Mouse (Mus musculus) effector memory CD4-positive, alpha-beta T cell, adult 5 months (primary cell): Measurements from ENCODE around the gene Zfp329. TPM values are rescaled to one million over a fixed set of nuclear protein-coding genes. Genes with fewer than 3 reads are reported as not detected.

Source experiments
- polyA plus RNA-seq: library from polyadenylated mRNA; unstranded; fragments of 100-300 nt; shearing (Covaris generic); gene quantifications from one replicate; pipeline ENCODE4 v1.2.1, GENCODE M21; 2017

The Zfp329 gene
- 7.6 TPM for polyA plus RNA-seq

DNA sequence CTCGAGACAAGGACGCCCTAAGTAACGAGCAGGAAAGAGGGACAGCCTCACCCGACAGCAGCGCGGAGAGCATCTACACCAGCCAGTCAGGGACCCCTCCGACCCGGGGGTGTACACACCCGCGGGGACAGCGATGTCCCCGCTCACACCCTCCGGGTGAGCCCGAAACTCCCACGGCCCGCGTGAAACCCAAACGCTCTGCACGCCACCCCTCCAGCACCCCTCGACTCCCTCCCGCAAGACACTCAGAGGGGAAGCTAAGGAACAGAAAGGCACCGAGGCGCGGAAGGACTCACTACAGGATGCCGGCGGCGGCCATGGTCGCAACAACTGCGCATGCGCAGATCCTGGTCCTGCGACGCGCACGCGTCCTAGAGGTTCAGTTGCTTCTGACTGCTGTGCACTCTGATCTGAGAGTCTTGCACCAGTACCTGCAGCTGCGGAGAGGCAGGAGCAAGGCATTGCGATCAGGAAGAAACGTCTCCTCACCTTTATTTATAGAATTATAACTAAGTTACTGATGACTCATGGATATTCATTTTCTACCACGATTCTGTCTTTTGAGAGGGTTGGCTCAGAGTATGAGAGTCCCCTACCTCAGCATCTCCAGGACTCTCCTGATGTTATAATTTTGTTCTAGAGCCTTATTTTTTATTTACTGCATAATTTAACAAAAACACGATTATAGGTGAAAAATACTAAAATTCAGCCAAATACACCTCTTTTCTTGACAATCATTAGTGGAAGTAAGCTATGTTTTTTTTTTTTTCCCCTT, at the start of gene Zfp329:
TSS of gene Zfp329 (minus strand) at position 338 of the 775 bp plus-strand sequence.

DNA sequence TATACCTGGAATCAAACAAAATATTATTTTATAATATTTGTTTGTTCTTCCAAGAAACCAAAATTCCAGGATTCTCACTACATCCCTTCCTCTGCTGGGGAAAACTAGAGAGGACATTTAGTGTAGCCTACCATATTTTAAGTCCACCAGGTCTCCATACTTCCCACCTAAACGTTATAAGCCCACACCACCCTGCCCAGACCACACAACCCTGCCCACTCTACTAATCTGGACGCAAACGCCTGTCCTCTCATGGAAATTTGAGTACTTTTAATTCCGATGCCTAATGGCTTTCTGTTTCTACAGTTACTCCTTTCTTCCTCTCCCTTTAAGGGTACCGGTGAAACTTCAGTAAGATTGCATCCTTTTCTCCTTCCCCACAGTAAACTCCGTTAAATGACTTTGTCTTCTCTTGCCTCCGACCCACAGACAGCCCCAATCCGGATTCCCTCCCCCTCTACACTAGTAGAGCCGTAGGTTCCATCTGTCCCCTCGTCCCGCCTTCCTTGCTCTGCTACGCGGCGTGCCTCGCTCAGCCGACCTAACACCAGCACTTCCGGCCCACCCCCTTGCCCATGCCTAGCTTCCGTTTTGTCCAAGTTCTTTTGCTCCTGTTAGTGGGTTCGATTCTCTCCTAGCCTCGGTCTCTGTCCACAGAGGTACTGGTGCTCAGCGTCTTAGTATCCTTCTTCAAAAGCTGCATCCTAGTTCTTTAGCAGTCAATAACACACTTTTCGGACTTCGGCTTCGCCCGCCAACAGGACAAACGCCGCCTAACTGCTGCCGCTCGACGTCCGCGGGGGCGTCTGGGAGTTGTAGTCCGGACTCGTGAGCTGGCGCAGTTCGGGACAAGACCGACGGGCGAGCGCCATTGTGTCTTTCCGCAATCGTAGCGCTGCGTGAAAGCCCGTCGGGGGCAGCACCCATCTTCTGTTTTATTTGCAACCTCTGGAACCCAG, 15.8 kb upstream of the Zfp329 start, which contains the start of gene Zfp110:
TSS of gene Zfp110 (plus strand) at position 600 of the 959 bp plus-strand sequence.

DNA sequence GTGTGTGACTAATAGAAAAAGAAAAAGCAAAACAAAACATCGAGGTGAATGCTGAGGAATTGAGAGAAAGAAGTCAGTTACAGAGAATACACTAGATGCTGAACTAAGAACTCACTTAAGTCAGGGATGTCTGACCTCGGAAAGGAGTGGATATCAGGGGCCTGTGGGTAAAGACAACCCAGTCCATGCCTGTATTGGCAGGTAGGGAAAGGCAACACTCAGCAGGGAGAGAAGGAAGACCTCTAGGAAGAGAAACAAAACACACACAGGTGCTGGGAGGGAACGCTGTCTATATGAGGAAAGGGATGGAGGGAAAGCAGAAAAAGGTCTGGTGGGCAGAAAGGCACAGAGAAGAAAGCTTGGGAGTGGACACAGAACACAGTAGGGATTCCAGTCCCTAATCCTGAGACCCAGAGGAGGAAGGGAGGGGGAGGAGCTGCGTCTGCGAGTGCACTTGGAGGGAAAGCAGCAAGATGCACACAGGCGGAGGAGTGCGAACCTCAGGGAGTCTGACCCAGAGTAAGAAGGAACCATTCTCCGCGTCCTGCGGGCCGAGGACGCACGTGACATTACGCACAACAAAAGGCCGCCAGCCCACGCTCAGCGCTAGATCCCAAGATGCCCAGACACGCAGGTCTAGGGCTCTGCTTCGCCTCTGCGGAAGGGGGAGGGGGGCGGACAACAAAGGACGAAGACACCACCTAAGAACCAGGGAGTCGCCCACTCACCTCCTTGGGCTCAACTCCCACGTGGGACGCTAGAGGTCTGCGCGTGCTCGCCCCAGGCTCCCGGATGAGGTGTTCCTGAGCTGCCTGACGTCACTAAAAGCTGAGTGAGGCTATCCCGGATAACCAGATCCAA, 15.6 kb downstream of the Zfp329 start, which contains the start of gene Zscan18:
TSS of gene Zscan18 (minus strand) at position 770 of the 861 bp plus-strand sequence.

Other genes with a start within 250 kb of the Zfp329 start
- gene Vmn2r53, start 210.1 kb downstream of the Zfp329 start, polyA plus RNA-seq: 0.05 TPM
- gene Vmn2r54, start 178.5 kb downstream of the Zfp329 start, polyA plus RNA-seq: not detected
- not detected for gene Vmn2r55, start 133.9 kb downstream of the Zfp329 start, polyA plus RNA-seq
- not detected for gene Vmn2r56, start 83.9 kb downstream of the Zfp329 start, polyA plus RNA-seq
- gene Zscan18, start 15.2 kb downstream of the Zfp329 start, polyA plus RNA-seq: 12.5 TPM
- 91.6 TPM for gene Zfp110, start 15.9 kb upstream of the Zfp329 start, polyA plus RNA-seq
- gene Zfp128, start 62.3 kb upstream of the Zfp329 start, polyA plus RNA-seq: 0.42 TPM
- gene Zscan22, start 79.0 kb upstream of the Zfp329 start, polyA plus RNA-seq: 5.2 TPM
- gene Rps5, start 103.4 kb upstream of the Zfp329 start, polyA plus RNA-seq: 1,062 TPM
- not detected for gene Rnf225, start 108.6 kb upstream of the Zfp329 start, polyA plus RNA-seq
- 0.60 TPM for gene Zfp324, start 147.0 kb upstream of the Zfp329 start, polyA plus RNA-seq
- 3.5 TPM for gene Zfp446, start 159.0 kb upstream of the Zfp329 start, polyA plus RNA-seq
- 0.21 TPM for gene Slc27a5, start 179.3 kb upstream of the Zfp329 start, polyA plus RNA-seq
- gene Trim28, start 180.3 kb upstream of the Zfp329 start, polyA plus RNA-seq: 106 TPM
- gene Zbtb45, start 191.2 kb upstream of the Zfp329 start, polyA plus RNA-seq: 6.3 TPM
- gene Chmp2a, start 215.9 kb upstream of the Zfp329 start, polyA plus RNA-seq: 163 TPM
- gene Ube2m, start 219.4 kb upstream of the Zfp329 start, polyA plus RNA-seq: 133 TPM
- 0.09 TPM for gene Mzf1, start 235.9 kb upstream of the Zfp329 start, polyA plus RNA-seq